ENCODE assay signal across 19 mouse cellular contexts in the genomic region with DNA sequence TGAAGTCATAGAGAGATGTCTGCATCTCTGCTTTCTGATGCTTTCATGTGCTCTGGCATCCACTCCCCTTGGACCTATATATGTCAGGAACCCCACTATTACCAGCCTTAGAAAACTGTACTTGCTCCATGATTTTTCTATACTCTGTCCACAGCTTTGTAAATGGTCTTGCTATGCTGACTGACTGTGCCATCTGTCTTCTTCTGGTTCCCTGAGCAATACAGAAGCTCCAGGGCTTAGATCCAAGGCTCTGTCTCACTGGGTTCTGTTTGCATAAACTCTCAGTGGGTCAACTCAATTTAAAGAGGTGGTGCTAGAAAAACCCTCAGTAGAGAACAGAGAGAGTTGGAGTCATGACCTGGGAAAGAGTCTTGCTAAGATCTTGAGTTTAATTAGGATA.
A peak's percentile ranks its signal among the peaks of the same experiment; 100 is the strongest.
DNase-seq lines count a peak whose midpoint lies in the region; ATAC-seq and TF ChIP-seq lines count a peak whose summit lies in the region.
"Had no signal": no experiment of that assay in that cellular context is flagged by ENCODE, and none has a peak within 500 bp of the region (broad histone marks: within the 10 kb centered on the region; RNA-seq: fewer than 3 reads in every experiment).

No protein-coding gene starts in this region.

- H3K4me3 ChIP-seq in hindbrain, postnatal 0 days (ENCODE audit: low read length) = no peak overlapping the region
- no peak overlapping the region for H3K4me3 ChIP-seq in hindbrain, embryonic 16.5 days (ENCODE audit: low read length)
- H3K4me3 ChIP-seq in cerebellum, adult 2 months (replicated peaks; ENCODE audit: insufficient read depth, low read depth, low read length) = no peak overlapping the region
- H3K4me3 ChIP-seq in forebrain, postnatal 0 days (ENCODE audit: low read depth, low read length) = no peak overlapping the region
- H3K4me3 ChIP-seq: embryonic facial prominence, embryonic 10.5 days; forebrain, embryonic 13.5 days; gastrocnemius, adult 2 months; heart, embryonic 13.5 days; hindbrain, embryonic 15.5 days had no signal

- no peak overlapping the region for H3K27ac ChIP-seq in hindbrain, postnatal 0 days
- H3K27ac ChIP-seq in hindbrain, embryonic 16.5 days (ENCODE audit: low read depth, low read length) = no peak overlapping the region
- H3K27ac ChIP-seq in cerebellum, adult 2 months (ENCODE audit: insufficient read depth, low read length) = no peak overlapping the region
- H3K27ac ChIP-seq in forebrain, postnatal 0 days (ENCODE audit: low read depth, low read length) = no peak overlapping the region
- H3K27ac ChIP-seq: embryonic facial prominence, embryonic 10.5 days; forebrain, embryonic 13.5 days; gastrocnemius, adult 2 months; heart, embryonic 13.5 days; hindbrain, embryonic 15.5 days had no signal

- H3K27me3 ChIP-seq in hindbrain, postnatal 0 days (ENCODE audit: insufficient read depth, low read length) = no peaks in the 10 kb centered on the region
- H3K27me3 ChIP-seq in hindbrain, embryonic 16.5 days (replicated peaks; ENCODE audit: control insufficient read depth, insufficient read depth, low read length) = no peaks in the 10 kb centered on the region
- H3K27me3 ChIP-seq in cerebellum, adult 2 months (ENCODE audit: control insufficient read depth, insufficient read depth, low read length) = no peaks in the 10 kb centered on the region
- no peaks in the 10 kb centered on the region for H3K27me3 ChIP-seq in forebrain, postnatal 0 days (ENCODE audit: insufficient read depth, low read length)
- H3K27me3 ChIP-seq: CH12.LX; forebrain, embryonic 13.5 days; heart, embryonic 13.5 days; hindbrain, embryonic 15.5 days; Patski had no signal

- no peak for TF ChIP-seq CTCF in hindbrain, postnatal 0 days (IDR thresholded peaks at IDR 0.05; ENCODE audit: low read depth)
- TF ChIP-seq CTCF in cerebellum, adult 2 months (IDR thresholded peaks at IDR 0.05; ENCODE audit: borderline replicate concordance, insufficient read depth, low read depth, low read length) = no peak
- TF ChIP-seq CTCF in forebrain, postnatal 0 days (IDR thresholded peaks at IDR 0.05; ENCODE audit: low read depth) = no peak

- H3K9me3 ChIP-seq in hindbrain, postnatal 0 days (ENCODE audit: low read length) = no peaks in the 10 kb centered on the region
- H3K9me3 ChIP-seq in hindbrain, embryonic 16.5 days (ENCODE audit: control insufficient read depth, low read length) = no peaks in the 10 kb centered on the region
- H3K9me3 ChIP-seq in forebrain, postnatal 0 days (ENCODE audit: low read length) = no peaks in the 10 kb centered on the region
- H3K9me3 ChIP-seq: embryonic facial prominence, embryonic 10.5 days; forebrain, embryonic 13.5 days; heart, embryonic 13.5 days; hindbrain, embryonic 15.5 days had no signal

- TF ChIP-seq POLR2A in cerebellum, adult 2 months (IDR thresholded peaks at IDR 0.05; ENCODE audit: borderline replicate concordance, insufficient read depth, low read length) = no peak

- no peaks in the 10 kb centered on the region for H3K36me3 ChIP-seq in hindbrain, postnatal 0 days (ENCODE audit: insufficient read depth, low read length)
- no peaks in the 10 kb centered on the region for H3K36me3 ChIP-seq in hindbrain, embryonic 16.5 days (ENCODE audit: control insufficient read depth, insufficient read depth, low read length)
- no peaks in the 10 kb centered on the region for H3K36me3 ChIP-seq in forebrain, postnatal 0 days (ENCODE audit: insufficient read depth)
- H3K36me3 ChIP-seq: embryonic facial prominence, embryonic 10.5 days; heart, embryonic 13.5 days; hindbrain, embryonic 15.5 days had no signal

- H3K4me1 ChIP-seq in hindbrain, postnatal 0 days (ENCODE audit: insufficient read depth, low read length) = no peaks in the 10 kb centered on the region
- no peaks in the 10 kb centered on the region for H3K4me1 ChIP-seq in hindbrain, embryonic 16.5 days (ENCODE audit: control insufficient read depth, insufficient read depth, low read depth, low read length)
- peaks cover 6% of the 10 kb centered on the region; the same call in 1 of the 2 replicates for H3K4me1 ChIP-seq in cerebellum, adult 2 months (ENCODE audit: control insufficient read depth, insufficient read depth, low read length)
- H3K4me1 ChIP-seq in forebrain, postnatal 0 days (ENCODE audit: insufficient read depth) = no peaks in the 10 kb centered on the region
- H3K4me1 ChIP-seq: embryonic facial prominence, embryonic 10.5 days; forebrain, embryonic 13.5 days; heart, embryonic 13.5 days; hindbrain, embryonic 15.5 days had no signal

- no peak overlapping the region for H3K9ac ChIP-seq in hindbrain, postnatal 0 days (replicated peaks; ENCODE audit: low read length)
- no peak overlapping the region for H3K9ac ChIP-seq in hindbrain, embryonic 16.5 days (ENCODE audit: low read depth, low read length)
- no peak overlapping the region for H3K9ac ChIP-seq in forebrain, postnatal 0 days
- H3K9ac ChIP-seq: forebrain, embryonic 13.5 days; heart, embryonic 13.5 days; hindbrain, embryonic 15.5 days had no signal

- DNase-seq in hindbrain, postnatal 0 days (ENCODE audit: low spot score) = peak; percentile 23
- peak; percentile 23 to 77 for DNase-seq in cerebellum, adult 2 months
- DNase-seq in cerebellum, postnatal 10 days = peak; percentile 76 to 80
- DNase-seq in thymus, postnatal 14 days = no peak
- no peak for DNase-seq in forebrain, postnatal 0 days
- DNase-seq in urinary bladder, postnatal 36 days (ENCODE audit: low spot score in 2 of 2) = no peak
- DNase-seq: adrenal gland, postnatal 14 days; gastrocnemius, adult 2 months; gastrocnemius, postnatal 25 days; heart, postnatal 36 days; kidney, adult 11 months had no signal

- no peak overlapping the region for H3K4me2 ChIP-seq in hindbrain, postnatal 0 days (ENCODE audit: low read depth, low read length)
- no peak overlapping the region for H3K4me2 ChIP-seq in hindbrain, embryonic 16.5 days (ENCODE audit: low read length)
- H3K4me2 ChIP-seq in forebrain, postnatal 0 days (ENCODE audit: low read depth) = no peak overlapping the region
- H3K4me2 ChIP-seq: forebrain, embryonic 13.5 days; heart, embryonic 13.5 days; hindbrain, embryonic 15.5 days had no signal

- ATAC-seq in hindbrain, postnatal 0 days = no peak
- no peak for ATAC-seq in hindbrain, embryonic 16.5 days
- ATAC-seq in forebrain, postnatal 0 days = no peak
- ATAC-seq: activated CD4-positive, CD25-positive, alpha-beta regulatory T cell, adult 4 months; forebrain, embryonic 13.5 days; Patski had no signal

Comparison
In these comparisons a context has a peak if more than half of its experiments do, and no peak if none do; other contexts are left out.
1. DNase-seq: peak in hindbrain, postnatal 0 days (single experiment), cerebellum, adult 2 months (2 of 2) and cerebellum, postnatal 10 days (2 of 2); none in thymus, postnatal 14 days (single experiment), forebrain, postnatal 0 days (single experiment) and urinary bladder, postnatal 36 days (0 of 2).